Mouse (Mus musculus) testis, postnatal 14 days (tissue): Measurements from ENCODE around the gene Selenoo.

Experiments
- DNase-seq: peaks from one replicate; pipeline ENCODE4 v3.0.0; 2021; ENCODE audit warnings: low spot score

The Selenoo gene

DNA sequence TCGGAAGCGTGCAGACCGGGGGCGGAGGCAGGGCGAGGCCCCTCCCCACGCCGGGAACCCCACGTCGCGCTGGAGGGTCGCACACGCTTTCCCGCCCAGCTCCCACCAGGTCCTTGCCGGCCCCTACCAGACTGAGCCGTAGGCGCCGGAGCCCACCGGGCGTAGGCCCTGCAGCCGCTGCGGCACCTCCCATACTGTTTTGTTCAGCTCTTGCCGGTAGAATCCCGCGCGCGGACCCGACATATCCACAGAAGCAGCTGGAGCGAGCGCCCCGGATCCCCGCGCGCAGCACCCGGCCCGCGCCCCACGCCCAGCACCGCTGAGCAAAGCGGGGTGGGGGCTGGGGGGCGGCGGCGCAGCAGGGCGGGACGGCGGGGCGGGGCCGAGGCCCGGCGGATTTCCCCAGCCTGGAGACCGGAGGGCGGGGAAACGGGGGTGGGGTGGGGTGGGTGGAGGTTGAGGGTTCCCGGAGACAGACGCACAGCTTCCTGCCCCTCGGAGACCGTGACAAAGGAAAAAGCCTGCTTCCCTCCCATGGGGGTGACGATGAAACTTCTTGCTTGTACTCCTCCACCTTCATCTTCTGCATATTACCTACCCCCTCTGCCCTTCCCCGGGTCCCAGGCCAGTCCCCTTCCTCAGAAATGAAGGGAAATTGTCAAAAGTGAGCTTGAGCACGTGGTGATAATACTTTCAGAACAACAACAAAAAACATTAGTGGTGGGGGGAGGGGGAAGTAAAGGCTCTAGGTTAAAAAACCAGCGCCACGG is 60.6 kb downstream of the Selenoo start, which contains the start of gene Mapk11:
TSS of gene Mapk11 (minus strand) at position 358 of the 770 bp plus-strand sequence.
- DNase-seq = no peak
